10 mouse cellular contexts compared by ENCODE assay signal in the genomic region with DNA sequence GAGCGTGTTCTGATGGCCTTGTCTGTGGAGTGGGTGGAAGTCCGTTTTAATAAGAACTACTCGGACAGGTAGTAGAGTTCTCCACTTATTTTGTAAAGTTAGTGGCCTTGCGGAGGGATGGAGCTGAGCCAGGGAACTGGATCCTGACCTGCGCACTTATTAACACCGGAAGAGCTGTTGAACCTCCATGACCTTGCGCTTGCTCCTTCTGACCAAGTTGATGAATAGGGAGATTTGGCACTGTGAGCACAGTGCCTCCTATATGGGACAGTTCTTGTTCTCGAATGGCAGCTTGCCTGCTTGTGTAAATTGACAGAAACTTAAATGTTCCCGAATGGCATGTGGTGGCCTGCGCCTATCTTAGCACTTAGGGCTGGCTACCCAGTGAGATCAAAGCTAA. TPM values are rescaled to one million over a fixed set of nuclear protein-coding genes. Genes with fewer than 3 reads are reported as not detected.
DNase-seq lines count a peak whose midpoint lies in the region; ATAC-seq lines count a peak whose summit lies in the region.
"Had no signal": no experiment of that assay in that cellular context is flagged by ENCODE, and none has a peak within 500 bp of the region (broad histone marks: within the 10 kb centered on the region; RNA-seq: fewer than 3 reads in every experiment).

No protein-coding gene starts in this region.

- no peak for DNase-seq in heart, adult 8-10 months (ENCODE audit: low spot score)
- DNase-seq in ES-CJ7 (ENCODE audit: low read depth, low spot score) = peak; percentile 70
- DNase-seq in intestine, embryonic 14.5 days (ENCODE audit: low spot score) = no peak
- no peak for DNase-seq in right cerebral cortex, postnatal 10 days (ENCODE audit: low spot score in 2 of 2)
- no peak for DNase-seq in left cerebral cortex, adult 18-20 months (ENCODE audit: low spot score in 2 of 2)

- ATAC-seq in heart, embryonic 11.5 days (replicated peaks; ENCODE audit: insufficient number of reproducible peaks, low FRiP score, low TSS enrichment) = no peak
- ATAC-seq in intestine, embryonic 14.5 days (replicated peaks; ENCODE audit: low FRiP score, low TSS enrichment, low read depth) = no peak
- no peak for ATAC-seq in liver, embryonic 15.5 days (ENCODE audit: insufficient read depth)
- ATAC-seq in cerebellum, adult (ENCODE audit: insufficient number of reproducible peaks, low FRiP score, low TSS enrichment) = no peak

- H3K36me3 ChIP-seq in heart, embryonic 11.5 days (ENCODE audit: control insufficient read depth, insufficient read depth, low read length) = 0 out of 2 replicates have a peak, but pooled peaks cover 2% of the 10 kb centered on the region
- no peaks in the 10 kb centered on the region; the same call in 1 of the 2 replicates for H3K36me3 ChIP-seq in intestine, embryonic 14.5 days (ENCODE audit: control insufficient read depth, insufficient read depth, low read length)
- peaks cover 17% of the 10 kb centered on the region for H3K36me3 ChIP-seq in liver, embryonic 15.5 days (replicated peaks)

- H3K4me3 ChIP-seq in heart, embryonic 11.5 days (ENCODE audit: low read depth, low read length) = no peak overlapping the region
- 0 out of 2 replicates have a peak overlapping the region, but pooled peaks have one; percentile 89 for H3K4me3 ChIP-seq in intestine, embryonic 14.5 days (ENCODE audit: low read depth, low read length)
- peak overlapping the region; percentile 84 for H3K4me3 ChIP-seq in liver, embryonic 15.5 days (replicated peaks)

- H3K27ac ChIP-seq in heart, embryonic 11.5 days (ENCODE audit: low read depth, low read length) = no peak overlapping the region
- no peak overlapping the region for H3K27ac ChIP-seq in intestine, embryonic 14.5 days (ENCODE audit: low read depth)
- H3K27ac ChIP-seq in liver, embryonic 15.5 days (replicated peaks) = 0 out of 2 replicates have a peak overlapping the region, but pooled peaks have one; percentile 96

- peak overlapping the region; percentile 78 for H3K4me2 ChIP-seq in heart, embryonic 11.5 days
- H3K4me2 ChIP-seq in intestine, embryonic 14.5 days (ENCODE audit: low read length) = peak overlapping the region; percentile 81; the same call in 1 of the 2 replicates
- peak overlapping the region; percentile 84 for H3K4me2 ChIP-seq in liver, embryonic 15.5 days

- H3K9me3 ChIP-seq in heart, embryonic 11.5 days (replicated peaks; ENCODE audit: control insufficient read depth, low read length) = no peaks in the 10 kb centered on the region
- no peaks in the 10 kb centered on the region for H3K9me3 ChIP-seq in intestine, embryonic 14.5 days (ENCODE audit: control insufficient read depth, low read length)
- H3K9me3 ChIP-seq in liver, embryonic 15.5 days (replicated peaks) = no peaks in the 10 kb centered on the region

- no peak overlapping the region for H3K9ac ChIP-seq in heart, embryonic 11.5 days (ENCODE audit: low read depth, low read length)
- no peak overlapping the region for H3K9ac ChIP-seq in intestine, embryonic 14.5 days (ENCODE audit: low read length)
- H3K9ac ChIP-seq in liver, embryonic 15.5 days = peak overlapping the region; percentile 78; the same call in 1 of the 2 replicates

- H3K4me1 ChIP-seq in heart, embryonic 11.5 days (ENCODE audit: control insufficient read depth, insufficient read depth, low read length) = 0 out of 2 replicates have a peak, but pooled peaks cover 3% of the 10 kb centered on the region
- peaks cover 16% of the 10 kb centered on the region for H3K4me1 ChIP-seq in intestine, embryonic 14.5 days (replicated peaks; ENCODE audit: control insufficient read depth, insufficient read depth, low read length)
- peaks cover 47% of the 10 kb centered on the region for H3K4me1 ChIP-seq in liver, embryonic 15.5 days (replicated peaks)

- no peaks in the 10 kb centered on the region for H3K27me3 ChIP-seq in heart, embryonic 11.5 days (ENCODE audit: control insufficient read depth, insufficient read depth, low read length)
- no peaks in the 10 kb centered on the region for H3K27me3 ChIP-seq in intestine, embryonic 14.5 days (replicated peaks; ENCODE audit: control insufficient read depth, insufficient read depth, low read length)
- no peaks in the 10 kb centered on the region for H3K27me3 ChIP-seq in liver, embryonic 15.5 days

- 89% methylated on average over 10 of the region's 10 CpGs for WGBS in heart, embryonic 11.5 days (ENCODE audit: insufficient replicate concordance)
- 83% methylated on average over 10 of the region's 10 CpGs for WGBS in intestine, embryonic 14.5 days
- WGBS in liver, embryonic 15.5 days (ENCODE audit: insufficient replicate concordance) = 85% methylated on average over 10 of the region's 10 CpGs

RNA-seq across cellular contexts. Expression of gene Rabif, which starts 1.5 kb away (rescaled TPM):
- 35.3 and 37.9 TPM in 2 replicates for polyA plus RNA-seq in heart, embryonic 11.5 days (2014; fragmentation: Nextera tagmentation; extraction: Ambion mirVana)
- 1 to 10 TPM; 7.8 to 9.3 (median 8.2) TPM for total RNA-seq in heart, adult 8-10 months (2022)
- polyA plus RNA-seq in intestine, embryonic 14.5 days (2014; fragmentation: Nextera tagmentation; extraction: Ambion mirVana) = 41.8 and 48.0 TPM in 2 replicates
- 15.8 and 16.5 TPM in 2 replicates for polyA plus RNA-seq in liver, embryonic 15.5 days (2015; fragmentation: Nextera tagmentation; extraction: Ambion mirVana)
- total RNA-seq in left cerebral cortex, adult 18-20 months (2021) = 10 to 100 TPM; 27.5 to 28.1 TPM

RNA-seq across cellular contexts. Expression of gene Klhl12, which starts 40.7 kb away (rescaled TPM):
- polyA plus RNA-seq in heart, embryonic 11.5 days (2014; fragmentation: Nextera tagmentation; extraction: Ambion mirVana) = 15.5 and 22.2 TPM in 2 replicates
- total RNA-seq in heart, adult 8-10 months (2022) = 10 to 100 TPM; 20.3 to 23.6 (median 22.7) TPM
- polyA plus RNA-seq in intestine, embryonic 14.5 days (2014; fragmentation: Nextera tagmentation; extraction: Ambion mirVana) = 18.9 and 25.7 TPM in 2 replicates
- polyA plus RNA-seq in liver, embryonic 15.5 days (2015; fragmentation: Nextera tagmentation; extraction: Ambion mirVana) = 35.3 and 39.2 TPM in 2 replicates
- 10 to 100 TPM; 37.0 to 37.3 TPM for total RNA-seq in left cerebral cortex, adult 18-20 months (2021)

RNA-seq across cellular contexts. Expression of gene Mgat4e, which starts 53.5 kb away (rescaled TPM):
- not detected in 2 replicates for polyA plus RNA-seq in heart, embryonic 11.5 days (2014; fragmentation: Nextera tagmentation; extraction: Ambion mirVana)
- not detected for total RNA-seq in heart, adult 8-10 months (2022)
- not detected in 2 replicates for polyA plus RNA-seq in intestine, embryonic 14.5 days (2014; fragmentation: Nextera tagmentation; extraction: Ambion mirVana)
- polyA plus RNA-seq in liver, embryonic 15.5 days (2015; fragmentation: Nextera tagmentation; extraction: Ambion mirVana) = not detected in 2 replicates
- total RNA-seq in left cerebral cortex, adult 18-20 months (2021) = not detected
- polyA plus RNA-seq: cortical plate, adult 2 months; small intestine, adult 2 months had no signal
